Mouse (Mus musculus): ENCODE data around the gene Cdk19.

The Cdk19 gene

GRCm38 (mm10) chr10:40339351-40339964 lies at the start of gene Cdk19:
TSS of gene Cdk19 (plus strand) at chr10:40339564.
- WGBS = 75% methylated on average over 13 of the region's 13 CpGs

DNA sequence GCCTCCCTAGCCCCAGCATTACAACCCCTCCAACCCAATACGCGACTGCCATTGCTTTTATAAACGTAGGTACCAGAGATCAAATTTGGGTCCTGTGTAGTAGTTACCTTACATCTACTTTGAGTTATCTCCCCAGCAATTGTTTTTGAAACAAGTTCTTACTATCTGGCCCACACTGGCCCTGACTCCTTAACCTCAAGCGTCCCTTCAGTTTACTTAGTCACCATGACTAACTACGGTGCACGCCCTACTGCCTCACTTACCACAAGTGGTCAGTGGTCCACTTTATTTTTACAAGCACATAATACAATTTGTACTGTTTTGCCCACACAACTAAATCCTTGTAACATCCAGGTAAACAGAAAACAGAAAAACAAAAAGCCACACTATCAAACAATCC lies 46.7 kb upstream of the Cdk19 start:
- 94% methylated on average over 6 of the region's 6 CpGs for WGBS

- WGBS = under 1% methylated on average over 36 of the region's 36 CpGs
These were observed 38.7 kb upstream of the Cdk19 start for GRCm38 (mm10) chr10:40300648-40301171.

DNA sequence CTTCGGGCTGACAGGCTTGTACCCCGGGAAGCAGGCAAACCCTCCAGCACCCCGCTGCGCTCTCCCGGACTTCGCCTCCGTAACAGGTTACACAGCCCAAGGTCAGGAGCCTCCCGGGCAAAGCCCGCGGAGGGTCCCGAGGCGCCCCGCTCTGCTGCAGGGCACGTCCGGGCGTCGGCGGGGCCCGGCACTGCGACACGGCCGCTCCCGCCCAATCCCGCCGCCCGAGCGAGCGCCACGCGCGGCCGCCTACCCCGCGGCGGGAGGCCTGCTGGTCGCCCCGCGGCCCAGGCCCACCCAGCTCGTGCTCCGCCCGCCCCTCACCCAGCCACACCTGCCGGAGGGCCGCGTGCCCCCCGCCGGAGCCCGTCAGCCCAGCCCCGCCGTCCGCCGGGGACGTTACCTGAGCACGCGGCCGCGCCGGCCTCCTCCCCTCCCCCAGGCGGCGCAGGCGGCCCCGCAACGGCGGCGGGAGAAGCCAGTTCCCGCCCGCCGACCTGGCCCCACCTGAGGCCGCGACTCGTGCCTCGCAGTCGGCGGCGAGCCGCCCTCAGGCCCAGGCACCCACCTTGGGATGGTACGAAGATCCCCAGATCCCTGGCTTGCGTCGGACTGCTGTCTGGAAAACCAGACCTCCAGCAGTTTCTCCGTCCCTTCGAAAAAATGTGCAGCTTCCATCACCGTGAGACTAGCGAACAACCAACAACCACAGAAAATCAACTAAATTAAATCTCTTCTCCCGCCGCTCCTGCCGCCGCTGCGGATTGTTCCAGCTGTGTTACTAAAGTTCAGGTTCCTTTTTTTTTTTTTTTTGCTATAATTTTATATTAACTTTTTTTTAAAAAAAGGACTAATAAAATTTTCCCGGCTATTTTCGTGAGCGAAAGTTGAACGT lies 37.9 kb upstream of the Cdk19 start:
- under 1% methylated on average over 85 of the region's 91 CpGs for WGBS

DNA sequence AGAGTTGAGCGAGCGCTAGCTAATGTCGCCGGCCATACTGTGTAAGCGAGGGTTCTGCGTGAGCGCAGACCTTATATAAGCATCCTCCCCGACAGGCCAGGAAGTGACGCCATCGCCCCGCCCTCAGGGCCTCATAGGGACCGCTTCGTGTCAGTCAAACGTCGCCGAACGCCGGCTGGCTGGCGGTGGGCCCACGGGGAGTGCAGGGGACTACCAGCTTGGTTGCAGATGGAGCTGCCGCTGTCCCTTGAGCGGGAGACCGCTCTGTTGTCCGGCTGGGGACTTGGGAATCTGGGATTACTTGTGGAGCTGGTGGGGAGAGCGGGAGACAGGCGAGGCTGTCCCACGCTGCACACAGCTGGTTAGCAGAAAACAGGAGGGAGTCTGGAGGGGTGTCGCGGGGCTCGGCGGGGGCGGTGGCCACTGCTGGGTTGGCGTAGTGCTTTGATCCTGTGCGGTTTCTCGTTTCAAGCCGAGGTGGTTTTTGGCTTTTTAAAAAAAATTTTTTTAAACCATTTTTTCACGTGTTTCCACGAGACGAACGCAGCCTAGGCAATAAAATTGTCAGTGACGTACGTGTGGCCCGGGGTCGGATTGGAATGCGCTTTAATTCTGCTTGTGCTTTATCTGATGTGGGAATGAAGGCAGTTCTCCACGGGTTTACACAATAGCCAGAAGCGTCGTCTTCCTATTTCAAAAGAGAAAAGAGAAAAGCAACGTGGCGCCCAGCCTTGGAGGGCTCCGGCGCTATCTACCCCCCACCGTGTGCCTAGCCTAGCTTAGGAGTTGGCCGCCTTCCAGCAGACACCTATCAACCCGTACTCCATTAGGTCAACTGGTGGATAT lies 37.0 kb upstream of the Cdk19 start, which contains the start of gene Amd1:
Amd1 (minus strand) TSS at position 47 of the 846 bp plus-strand sequence.
- WGBS = under 1% methylated on average over 55 of the region's 55 CpGs

DNA sequence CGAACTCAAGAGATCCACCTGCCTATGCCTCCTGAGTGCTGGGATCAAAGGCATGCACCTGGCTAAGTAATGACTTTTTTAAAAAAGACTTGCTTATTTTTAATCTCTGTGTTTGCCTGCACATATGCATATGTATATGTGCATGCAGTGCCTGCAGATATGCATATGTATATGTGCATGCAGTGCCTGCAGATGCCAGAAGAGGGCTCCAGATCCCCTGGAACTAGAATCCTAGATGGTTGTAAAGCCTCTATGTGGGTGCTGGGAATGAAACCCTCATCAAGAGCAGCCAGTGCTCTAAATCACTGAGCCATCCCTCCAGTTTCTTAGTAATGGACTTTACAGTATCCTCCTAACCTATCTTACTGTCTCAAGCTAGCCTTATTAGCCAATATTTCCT lies 33.4 kb upstream of the Cdk19 start:
- WGBS = 90% methylated on average over 1 of the region's 1 CpGs

GRCm38 (mm10) chr10:40307826-40308583 lies 31.4 kb upstream of the Cdk19 start:
- whole genome bisulfite sequencing = 74% methylated on average over 4 of the region's 4 CpGs

DNA sequence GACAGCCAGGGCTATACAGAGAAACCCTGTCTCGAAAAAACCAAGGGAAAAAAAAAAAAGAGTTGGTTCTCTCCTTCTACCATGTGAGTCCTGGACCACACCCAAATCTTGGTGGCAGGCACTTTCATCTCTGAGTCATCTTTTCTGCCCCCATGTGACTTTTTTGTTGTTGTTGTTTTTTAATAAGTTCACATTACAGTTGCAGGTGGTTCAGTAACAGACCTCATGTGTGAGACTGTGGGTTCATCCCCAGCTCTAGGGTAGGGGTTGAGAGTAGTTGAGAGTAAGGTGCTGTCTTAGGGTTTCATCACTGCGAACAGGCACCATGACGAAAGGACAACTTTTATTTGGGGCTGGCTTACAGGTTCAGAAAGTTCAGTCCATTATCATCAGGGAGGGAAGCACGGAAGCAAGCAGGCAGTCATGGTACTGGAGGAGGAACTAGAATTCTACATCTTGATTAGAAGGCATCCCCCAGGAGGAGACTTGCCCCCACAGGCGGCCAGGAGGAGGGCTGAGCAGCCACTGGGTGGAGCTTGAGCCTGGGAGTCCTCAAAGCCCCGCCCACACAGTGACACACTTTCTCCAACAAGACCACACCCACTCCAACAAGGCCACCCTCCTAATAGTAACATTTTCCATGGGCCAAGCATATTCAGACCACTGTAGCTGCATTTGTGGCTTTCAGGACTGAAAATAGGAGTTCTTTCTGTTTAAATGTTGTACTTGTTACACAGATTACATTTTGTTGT lies 29.3 kb upstream of the Cdk19 start:
- WGBS = 67% methylated on average over 6 of the region's 6 CpGs

DNA sequence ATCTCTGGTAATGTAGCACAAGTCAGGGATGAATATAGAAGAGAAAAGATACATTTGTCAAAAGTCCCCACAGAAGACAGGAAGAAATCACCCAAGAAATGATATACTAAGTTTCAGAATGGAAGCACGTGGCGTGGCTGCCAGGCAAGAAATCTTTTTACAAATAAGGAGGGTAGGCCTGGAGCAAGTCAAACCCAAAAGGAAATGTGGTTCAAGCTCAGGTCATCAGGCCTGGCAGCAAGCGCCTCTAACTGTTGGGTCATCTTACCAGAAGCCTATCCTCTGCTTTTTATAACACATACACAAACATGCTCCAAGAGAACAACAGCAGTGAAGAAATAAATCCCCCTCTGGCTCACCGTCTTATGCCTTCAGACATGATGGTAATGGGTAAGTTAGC lies 26.6 kb upstream of the Cdk19 start:
- WGBS = 93% methylated on average over 4 of the region's 4 CpGs

DNA sequence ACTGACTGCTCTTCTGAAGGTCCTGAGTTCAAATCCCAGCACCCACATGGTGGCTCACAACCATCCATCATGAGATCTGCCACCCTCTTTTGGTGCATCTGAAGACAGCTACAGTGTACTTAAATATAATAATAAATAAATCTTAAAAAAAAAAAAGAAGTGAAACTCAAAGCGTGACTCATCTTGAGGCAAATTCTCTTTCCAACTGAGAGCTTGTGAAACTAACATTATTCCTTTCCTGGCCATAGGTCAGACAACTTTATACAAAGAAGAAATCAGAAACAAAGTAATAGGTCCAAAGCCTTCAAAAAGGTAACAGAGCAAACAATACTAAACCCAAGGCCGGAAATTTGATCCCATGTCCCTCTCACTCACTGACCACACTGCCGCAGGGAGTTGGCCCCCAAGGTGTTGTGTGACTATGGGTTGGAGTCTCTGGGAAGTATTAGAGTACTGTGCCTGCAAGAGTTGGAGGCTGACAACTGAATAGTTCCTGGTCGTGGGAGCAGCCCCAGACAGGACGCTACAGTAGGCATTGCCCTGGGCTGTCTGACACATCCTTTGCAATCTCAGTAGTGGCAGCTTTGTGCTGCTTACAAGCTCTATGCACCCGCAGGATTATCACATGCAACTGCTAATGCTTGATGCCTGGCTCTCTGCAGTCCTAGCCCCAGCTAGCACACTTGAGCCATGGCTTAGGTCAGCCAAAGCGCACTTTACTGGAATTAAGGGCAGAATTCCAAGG lies 22.4 kb upstream of the Cdk19 start:
- 73% methylated on average over 7 of the region's 7 CpGs for WGBS

DNA sequence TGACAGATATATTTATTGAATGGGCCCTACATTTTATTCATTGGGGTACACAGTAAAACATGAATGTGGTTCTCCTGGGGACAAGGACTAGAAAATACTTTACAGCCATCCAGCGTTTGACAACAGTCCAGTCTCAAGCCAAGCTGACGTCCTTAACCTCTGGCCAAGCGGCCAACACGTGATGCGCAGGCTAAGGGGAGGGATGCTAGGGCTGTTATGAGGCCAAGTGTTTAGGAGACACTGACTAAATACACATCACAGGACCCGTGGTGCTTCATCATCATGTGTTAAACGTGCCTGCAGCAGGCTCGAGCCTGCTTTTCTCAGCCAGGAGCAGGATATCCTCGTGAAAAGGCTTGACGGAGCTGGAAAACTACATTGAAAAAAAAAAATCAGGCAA lies 19.1 kb upstream of the Cdk19 start:
- WGBS = 87% methylated on average over 10 of the region's 10 CpGs

DNA sequence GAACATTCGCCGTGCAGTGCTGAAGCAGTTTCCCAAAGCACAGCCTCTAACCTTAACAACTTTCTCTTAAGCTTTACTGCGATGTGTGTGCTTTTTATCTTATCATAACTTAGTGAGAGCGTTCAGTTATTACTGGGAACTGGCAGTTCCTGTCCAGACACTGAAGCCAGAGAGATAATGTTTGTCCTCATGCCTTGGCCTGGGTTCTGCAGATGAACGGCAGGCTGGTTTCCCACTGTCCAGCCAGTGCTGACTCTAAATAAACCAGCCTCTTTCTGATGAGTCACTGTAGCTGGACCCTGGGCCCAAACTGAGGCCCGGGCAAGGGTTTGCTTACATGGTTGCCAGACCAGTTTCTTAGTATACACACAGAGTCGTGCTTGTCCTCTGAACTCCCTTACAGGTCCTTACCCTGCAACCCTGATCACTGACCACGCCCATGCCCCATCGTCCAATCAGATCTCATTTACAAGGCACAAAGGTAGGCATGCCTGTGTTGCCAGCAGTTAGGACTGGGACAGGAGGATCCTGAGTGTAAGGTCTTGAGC lies 11.3 kb upstream of the Cdk19 start:
- 86% methylated on average over 9 of the region's 9 CpGs for WGBS

GRCm38 (mm10) chr10:40330262-40330661 lies 9.1 kb upstream of the Cdk19 start:
- WGBS = 94% methylated on average over 1 of the region's 1 CpGs

GRCm38 (mm10) chr10:40332864-40333263 lies 6.5 kb upstream of the Cdk19 start:
- 73% methylated on average over 6 of the region's 6 CpGs for WGBS

- 87% methylated on average over 4 of the region's 4 CpGs for WGBS
These were observed 2.7 kb downstream of the Cdk19 start for GRCm38 (mm10) chr10:40342036-40342435.

DNA sequence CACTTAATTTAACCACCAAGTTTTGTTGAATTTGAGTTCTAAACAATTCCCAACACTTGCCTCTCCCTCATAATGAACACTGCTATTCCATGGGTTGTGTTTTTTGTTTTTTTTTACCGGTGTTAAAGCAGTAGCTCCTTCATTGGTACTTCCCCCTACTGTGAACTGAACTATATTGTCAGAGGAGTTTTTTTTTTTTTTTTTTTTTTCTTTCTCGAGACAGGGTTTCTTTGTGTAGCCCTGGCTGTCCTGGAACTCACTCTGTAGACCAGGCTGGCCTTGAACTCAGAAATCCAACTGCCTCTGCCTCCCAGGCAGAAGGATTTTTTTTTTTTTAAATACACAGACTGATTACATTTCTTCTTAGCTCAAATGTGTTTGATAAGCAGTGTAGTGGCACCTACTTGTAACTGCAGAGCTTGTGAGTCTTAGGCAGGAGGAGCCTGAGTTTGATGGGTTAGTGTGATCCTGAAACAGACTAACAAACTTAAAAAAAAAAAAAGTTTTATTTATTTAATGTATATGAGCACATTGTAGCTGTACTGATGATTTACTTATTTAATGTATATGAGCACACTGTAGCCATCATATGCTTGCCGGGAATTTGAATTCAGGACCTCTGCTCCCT lies 7.5 kb downstream of the Cdk19 start:
- 77% methylated on average over 3 of the region's 3 CpGs for WGBS

GRCm38 (mm10) chr10:40347461-40347954 lies 8.1 kb downstream of the Cdk19 start:
- WGBS = 62% methylated on average over 9 of the region's 9 CpGs
